Mouse (Mus musculus) midbrain, embryonic 15.5 days (tissue): Measurements from ENCODE around the gene Hopx. TPM values are rescaled to one million over a fixed set of nuclear protein-coding genes. Genes with fewer than 3 reads are reported as not detected.
A peak's percentile ranks its signal among the peaks of the same experiment; 100 is the strongest.

Source experiments
- ATAC-seq: fragments of 200-750 bp; cut with Nextera tagmentation; replicated peaks from 2 replicates; pipeline ENCODE4 v1.8.0; 2017; ENCODE audit warnings: moderate TSS enrichment
- H3K27ac ChIP-seq: fragments of 300-500 bp; sonication (generic); 2 replicates; pipeline ENCODE4 v1.5.1; 2015; ENCODE audit warnings: mild to moderate bottlenecking, inconsistent platforms
- H3K27me3 ChIP-seq: fragments of 300-500 bp; sonication (generic); replicated peaks from 2 replicates; pipeline ENCODE4 v1.6.1; 2015; ENCODE audit warnings: inconsistent platforms
- H3K36me3 ChIP-seq: fragments of 300-500 bp; sonication (generic); replicated peaks from 2 replicates; pipeline ENCODE4 v1.6.1; 2015; ENCODE audit warnings: inconsistent platforms
- H3K4me1 ChIP-seq: fragments of 300-500 bp; sonication (generic); 2 replicates; pipeline ENCODE4 v1.6.1; 2015; ENCODE audit warnings: inconsistent platforms
- H3K4me2 ChIP-seq: fragments of 300-500 bp; sonication (generic); 2 replicates; pipeline ENCODE4 v1.6.1; 2015; ENCODE audit warnings: inconsistent platforms, mild to moderate bottlenecking, moderate library complexity
- H3K4me3 ChIP-seq: fragments of 300-500 bp; sonication (generic); 2 replicates; pipeline ENCODE4 v1.5.1; 2015; ENCODE audit warnings: mild to moderate bottlenecking, inconsistent platforms
- H3K9ac ChIP-seq: fragments of 300-500 bp; sonication (generic); 2 replicates; pipeline ENCODE4 v1.6.1; 2015; ENCODE audit warnings: mild to moderate bottlenecking, inconsistent platforms
- H3K9me3 ChIP-seq: fragments of 300-500 bp; sonication (generic); 2 replicates; pipeline ENCODE4 v1.6.1; 2016; ENCODE audit warnings: inconsistent platforms
- WGBS: fragments of 180-500 bp; shearing (Covaris S2); methylation state at CpG from one replicate; pipeline ENCODE4 v1.1.7; 2015; ENCODE audit warnings: mixed read lengths; 5-methylcytosine and 5-hydroxymethylcytosine counted together
- polyA plus RNA-seq: library from polyadenylated mRNA; unstranded; fragments of >200 nt; fragmentation: Nextera tagmentation; extraction: Ambion mirVana; gene quantifications from 2 replicates; pipeline ENCODE4 v1.2.1, GENCODE M21; 2015

Hopx gene
- polyA plus RNA-seq, 1 experiment from 2014 or later, result 0.74 TPM

GRCm38 (mm10) chr5:77143076-77143475 is 28.2 kb upstream of the Hopx start:
- no peak overlapping the region for H3K4me3 ChIP-seq
- H3K4me1 ChIP-seq, result no peaks in the 10 kb centered on the region
- H3K27me3 ChIP-seq, result no peaks in the 10 kb centered on the region
- H3K9me3 ChIP-seq, result no peaks in the 10 kb centered on the region
- H3K9ac ChIP-seq, result no peak overlapping the region
- no peak overlapping the region for H3K27ac ChIP-seq
- no peaks in the 10 kb centered on the region for H3K36me3 ChIP-seq
- WGBS, result 91% methylated on average over 3 of the region's 3 CpGs
- ATAC-seq, result no peak
- H3K4me2 ChIP-seq, result no peak overlapping the region

DNA sequence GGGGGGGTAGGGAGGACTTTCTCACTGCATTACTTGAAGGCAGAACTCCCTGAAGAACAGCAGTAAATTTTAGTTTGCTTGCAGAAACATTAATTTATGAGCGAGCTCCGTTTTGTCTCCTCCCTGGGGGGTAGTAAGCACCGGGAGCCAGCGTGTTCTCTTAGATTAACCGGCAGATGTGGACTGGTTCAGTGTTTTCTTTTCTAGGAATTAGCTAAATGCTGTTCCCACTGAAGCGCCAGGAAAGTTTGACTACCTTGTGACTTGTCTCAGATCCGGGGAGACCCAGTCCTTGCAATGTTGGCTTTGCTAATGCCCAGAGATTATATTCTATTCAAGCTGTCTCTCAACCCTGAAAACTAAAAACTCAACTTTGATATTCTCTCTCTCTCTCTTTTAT is 26.4 kb upstream of the Hopx start:
- H3K36me3 ChIP-seq, result no peaks in the 10 kb centered on the region
- no peaks in the 10 kb centered on the region for H3K27me3 ChIP-seq
- no peak overlapping the region for H3K9ac ChIP-seq
- 68% methylated on average over 7 of the region's 7 CpGs for WGBS
- ATAC-seq, result no peak
- no peak overlapping the region for H3K4me2 ChIP-seq
- H3K4me3 ChIP-seq, result no peak overlapping the region
- H3K4me1 ChIP-seq, result no peaks in the 10 kb centered on the region
- no peaks in the 10 kb centered on the region for H3K9me3 ChIP-seq
- H3K27ac ChIP-seq, result no peak overlapping the region

DNA sequence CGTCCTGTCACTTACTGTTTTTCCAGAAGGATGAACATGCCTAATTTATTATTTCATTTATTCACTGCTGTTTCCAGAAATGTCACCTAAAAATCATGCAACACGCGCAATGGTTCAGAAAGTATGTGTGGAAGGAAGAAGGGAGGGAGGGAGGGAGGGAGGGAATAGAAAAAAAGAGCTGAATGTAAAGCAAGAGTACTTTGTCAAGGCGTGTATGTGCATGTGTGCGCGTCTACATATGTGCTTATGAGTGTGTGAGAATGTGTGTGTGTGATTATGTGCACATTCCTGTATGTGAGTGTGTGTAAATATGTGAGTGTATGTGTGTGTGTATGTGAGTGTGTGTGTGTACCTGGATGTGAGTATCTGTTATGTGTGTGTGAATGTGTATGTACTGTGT is 25.9 kb upstream of the Hopx start:
- Histone ChIP-seq H3K27ac (no peak overlapping the region), H3K9ac (no peak overlapping the region), H3K36me3 (no peaks in the 10 kb centered on the region), H3K4me2 (no peak overlapping the region), H3K9me3 (no peaks in the 10 kb centered on the region), H3K4me3 (no peak overlapping the region), H3K4me1 (no peaks in the 10 kb centered on the region), H3K27me3 (no peaks in the 10 kb centered on the region)
- 89% methylated on average over 6 of the region's 6 CpGs for WGBS
- ATAC-seq, result no peak

DNA sequence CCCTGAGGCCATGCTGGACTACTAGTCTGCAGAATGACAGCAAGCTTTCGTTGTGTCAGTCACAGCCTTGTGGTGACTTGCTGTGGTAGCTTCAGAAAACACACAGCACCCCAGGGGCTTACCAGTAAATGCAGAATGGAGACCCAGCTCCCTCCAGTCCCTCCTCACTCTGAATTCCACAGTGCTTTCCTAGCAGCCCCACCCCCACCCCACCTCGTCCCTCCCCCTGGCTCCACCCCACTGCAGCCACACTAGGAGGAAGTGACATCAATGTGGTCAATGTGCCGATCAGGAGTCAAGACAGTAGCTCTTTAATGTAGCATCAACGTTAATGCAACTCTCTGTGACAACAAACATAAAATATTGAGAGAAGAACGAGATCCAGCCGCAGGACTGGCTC is 25.2 kb upstream of the Hopx start:
- Histone ChIP-seq H3K27me3 (no peaks in the 10 kb centered on the region), H3K36me3 (no peaks in the 10 kb centered on the region), H3K9me3 (no peaks in the 10 kb centered on the region), H3K9ac (no peak overlapping the region), H3K27ac (no peak overlapping the region), H3K4me2 (no peak overlapping the region), H3K4me3 (no peak overlapping the region), H3K4me1 (no peaks in the 10 kb centered on the region)
- no peak for ATAC-seq
- 62% methylated on average over 6 of the region's 6 CpGs for WGBS

- no peak overlapping the region for H3K4me2 ChIP-seq
- H3K27me3 ChIP-seq, result peaks cover 7% of the 10 kb centered on the region; the same call in 1 of the 2 replicates
- H3K4me3 ChIP-seq, result no peak overlapping the region
- H3K36me3 ChIP-seq, result no peaks in the 10 kb centered on the region
- H3K27ac ChIP-seq, result no peak overlapping the region
- H3K9ac ChIP-seq, result no peak overlapping the region
- WGBS, result 12% methylated on average over 8 of the region's 8 CpGs
- H3K4me1 ChIP-seq, result no peaks in the 10 kb centered on the region
- H3K9me3 ChIP-seq, result no peaks in the 10 kb centered on the region
- peak; percentile 37; the same call in 1 of the 2 replicates for ATAC-seq
Measured at GRCm38 (mm10) chr5:77137701-77138265, 22.9 kb upstream of the Hopx start.

GRCm38 (mm10) chr5:77136684-77137224 is 21.8 kb upstream of the Hopx start:
- Histone ChIP-seq H3K4me1 (no peaks in the 10 kb centered on the region), H3K9me3 (no peaks in the 10 kb centered on the region), H3K9ac (no peak overlapping the region), H3K27me3 (peaks cover 13% of the 10 kb centered on the region), H3K27ac (no peak overlapping the region), H3K4me2 (no peak overlapping the region), H3K4me3 (no peak overlapping the region), H3K36me3 (no peaks in the 10 kb centered on the region)
- no peak for ATAC-seq
- 59% methylated on average over 4 of the region's 4 CpGs for WGBS

- no peak overlapping the region for H3K27ac ChIP-seq
- WGBS, result 88% methylated on average over 2 of the region's 2 CpGs
- H3K36me3 ChIP-seq, result no peaks in the 10 kb centered on the region
- ATAC-seq, result no peak
- H3K9ac ChIP-seq, result no peak overlapping the region
- H3K4me2 ChIP-seq, result no peak overlapping the region
- no peaks in the 10 kb centered on the region for H3K9me3 ChIP-seq
- no peaks in the 10 kb centered on the region for H3K4me1 ChIP-seq
- peaks cover 26% of the 10 kb centered on the region for H3K27me3 ChIP-seq
- no peak overlapping the region for H3K4me3 ChIP-seq
Measured at GRCm38 (mm10) chr5:77134961-77135360, 20.0 kb upstream of the Hopx start.

DNA sequence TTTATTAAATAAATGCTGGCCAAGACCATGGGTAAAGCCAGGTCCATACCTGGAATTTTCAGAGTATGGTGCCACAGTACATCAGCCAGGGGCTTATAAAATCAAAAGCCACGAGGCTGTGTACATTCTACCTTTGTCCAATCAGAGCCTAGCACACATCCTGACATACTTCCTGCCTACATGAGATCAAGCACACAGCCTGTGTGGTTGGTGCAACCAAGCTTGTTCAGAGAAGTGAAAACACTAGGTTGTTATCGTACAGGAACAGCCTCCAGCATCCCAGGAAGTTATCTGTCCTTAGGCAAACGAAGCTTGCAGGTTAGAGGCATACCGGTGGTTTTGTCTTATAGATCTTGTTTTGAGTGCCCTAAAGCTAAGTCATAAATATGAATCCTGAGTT is 19.5 kb upstream of the Hopx start:
- no peak for ATAC-seq
- H3K27ac ChIP-seq, result no peak overlapping the region
- no peaks in the 10 kb centered on the region for H3K4me1 ChIP-seq
- no peaks in the 10 kb centered on the region for H3K36me3 ChIP-seq
- H3K4me2 ChIP-seq, result no peak overlapping the region
- no peaks in the 10 kb centered on the region for H3K9me3 ChIP-seq
- peaks cover 28% of the 10 kb centered on the region for H3K27me3 ChIP-seq
- H3K4me3 ChIP-seq, result no peak overlapping the region
- no peak overlapping the region for H3K9ac ChIP-seq
- WGBS, result 81% methylated on average over 4 of the region's 4 CpGs

GRCm38 (mm10) chr5:77133960-77134359 is 19.0 kb upstream of the Hopx start:
- 74% methylated on average over 5 of the region's 5 CpGs for WGBS

DNA sequence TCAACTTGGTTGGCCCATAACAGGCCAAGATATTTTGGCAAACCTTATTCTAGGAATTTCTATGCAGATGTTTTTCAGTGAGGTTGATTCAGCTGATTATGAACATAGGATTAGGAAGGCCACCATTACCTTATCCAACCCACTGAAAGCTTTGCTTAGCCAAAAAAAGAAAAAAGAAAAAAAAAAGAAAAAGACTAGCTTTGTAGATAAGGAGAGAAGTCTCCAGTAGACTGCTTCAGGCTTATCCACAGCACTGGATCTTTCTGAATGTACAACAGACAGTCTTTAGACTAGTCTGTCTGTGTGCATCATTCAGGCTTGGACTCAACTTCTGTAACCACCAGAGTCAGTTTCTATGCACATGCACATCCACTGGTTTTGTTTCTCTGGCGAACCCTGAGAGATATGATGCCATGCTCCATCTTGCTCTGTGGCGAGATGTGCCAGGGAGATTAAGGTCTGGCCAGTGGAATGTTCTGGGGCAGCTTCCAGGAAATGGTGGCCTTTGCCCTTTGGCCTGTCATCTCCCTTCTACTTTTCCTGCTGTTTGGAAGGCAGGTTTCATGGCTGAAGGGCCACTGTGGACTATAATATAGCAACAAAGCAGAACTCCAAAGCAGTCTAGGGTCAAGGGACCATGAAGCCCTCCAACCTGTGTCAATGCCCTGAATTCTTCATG is 17.7 kb upstream of the Hopx start:
- Histone ChIP-seq H3K36me3 (no peaks in the 10 kb centered on the region), H3K27me3 (peaks cover 28% of the 10 kb centered on the region)
- 88% methylated on average over 2 of the region's 2 CpGs for WGBS

More at GRCm38 (mm10) chr5:77133960-77134359, 19.0 kb upstream of the Hopx start:
- no peaks in the 10 kb centered on the region for H3K36me3 ChIP-seq
- no peaks in the 10 kb centered on the region for H3K4me1 ChIP-seq
- no peaks in the 10 kb centered on the region for H3K9me3 ChIP-seq
- H3K4me2 ChIP-seq, result no peak overlapping the region
- peaks cover 28% of the 10 kb centered on the region for H3K27me3 ChIP-seq
- no peak overlapping the region for H3K4me3 ChIP-seq
- ATAC-seq, result no peak
- no peak overlapping the region for H3K9ac ChIP-seq
- H3K27ac ChIP-seq, result no peak overlapping the region

GRCm38 (mm10) chr5:77131879-77132278 is 17.0 kb upstream of the Hopx start:
- Histone ChIP-seq H3K27ac (no peak overlapping the region), H3K9me3 (no peaks in the 10 kb centered on the region), H3K36me3 (no peaks in the 10 kb centered on the region), H3K4me2 (no peak overlapping the region), H3K4me1 (no peaks in the 10 kb centered on the region), H3K9ac (no peak overlapping the region), H3K27me3 (peaks cover 34% of the 10 kb centered on the region), H3K4me3 (no peak overlapping the region)
- 71% methylated on average over 8 of the region's 8 CpGs for WGBS
- ATAC-seq, result no peak

More for the DNA sequence above, 17.7 kb upstream of the Hopx start:
- no peak overlapping the region for H3K4me3 ChIP-seq
- H3K9me3 ChIP-seq, result no peaks in the 10 kb centered on the region
- H3K4me1 ChIP-seq, result no peaks in the 10 kb centered on the region
- no peak overlapping the region for H3K4me2 ChIP-seq
- H3K27ac ChIP-seq, result no peak overlapping the region
- no peak for ATAC-seq
- no peak overlapping the region for H3K9ac ChIP-seq

DNA sequence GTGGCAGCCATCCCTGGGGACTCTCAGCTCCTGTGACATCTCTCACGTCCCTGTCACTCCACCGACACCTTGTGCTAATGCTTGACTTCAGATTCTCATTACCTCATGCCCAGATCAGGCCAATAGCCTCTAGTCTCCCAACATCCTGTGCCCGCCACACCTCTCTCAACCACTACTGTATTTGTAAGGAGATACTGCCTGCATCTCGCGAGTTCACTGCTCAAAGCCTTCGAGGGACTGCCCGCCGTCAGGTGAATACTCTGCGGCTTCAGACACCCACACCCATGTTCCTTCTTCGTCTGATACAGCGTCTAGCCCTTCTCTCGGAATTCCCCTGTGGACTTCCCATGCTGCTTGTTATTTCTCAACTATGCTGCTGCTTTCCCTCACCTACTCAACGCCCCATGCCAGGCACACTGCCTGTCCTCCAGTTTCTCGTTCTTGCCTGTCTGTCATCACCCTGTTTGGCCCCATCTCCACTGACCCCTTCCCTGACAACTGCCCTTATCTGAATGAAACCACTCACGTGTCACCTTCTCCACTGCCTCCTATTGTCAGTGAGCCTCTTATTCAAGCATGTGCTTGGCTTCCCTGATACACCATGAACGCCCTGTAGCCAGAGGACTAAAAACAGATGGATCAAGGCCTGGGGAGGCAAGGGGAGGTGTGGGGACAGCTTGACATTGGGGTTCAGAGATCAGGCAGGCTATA is 15.5 kb upstream of the Hopx start:
- Histone ChIP-seq H3K9ac (no peak overlapping the region), H3K27me3 (peaks cover 41% of the 10 kb centered on the region), H3K36me3 (no peaks in the 10 kb centered on the region), H3K27ac (no peak overlapping the region), H3K4me1 (no peaks in the 10 kb centered on the region), H3K9me3 (no peaks in the 10 kb centered on the region), H3K4me2 (no peak overlapping the region), H3K4me3 (no peak overlapping the region)
- no peak for ATAC-seq
- WGBS, result 76% methylated on average over 16 of the region's 16 CpGs
